In genomic region chr6:5223551-5223950, GRCm38 (mm10) we compare ENCODE assay signal across 10 mouse cellular contexts. TPM values are rescaled to one million over a fixed set of nuclear protein-coding genes. Genes with fewer than 3 reads are reported as not detected.
"Had no signal": no experiment of that assay in that cellular context is flagged by ENCODE, and none has a peak within 500 bp of the region (broad histone marks: within the 10 kb centered on the region; RNA-seq: fewer than 3 reads in every experiment).

No protein-coding gene starts in this region.

RNA-seq across cellular contexts. Expression of gene Pon1, which starts 29.8 kb away (rescaled TPM):
- total RNA-seq: common myeloid progenitor, adult 5-6 weeks; gastrocnemius, postnatal 14 days; granulocyte monocyte progenitor cell, adult 5-6 weeks; heart, adult 8-10 months had no signal
- polyA plus RNA-seq: cortical plate, adult 2 months; embryonic facial prominence, embryonic 10.5 days; embryonic facial prominence, embryonic 11.5 days; erythroblast, embryonic 14.5 days; forebrain, embryonic 13.5 days; frontal cortex, adult 2 months had no signal
